Mouse (Mus musculus) G1E (cell line): ENCODE data around the gene Aldh1b1. TPM values are rescaled to one million over a fixed set of nuclear protein-coding genes. Genes with fewer than 3 reads are reported as not detected.

Experiments
- ATAC-seq: 2 replicates; pipeline ENCODE4 v1.8.0; 2016; ENCODE audit warnings: mild to moderate bottlenecking; ENCODE audit not compliant: insufficient number of reproducible peaks, poor library complexity, low FRiP score, severe bottlenecking; ENCODE audit errors: extremely low read depth
- DNase-seq: peaks from one replicate; pipeline ENCODE4 v3.0.0; 2012; ENCODE audit warnings: low spot score
- H3K27me3 ChIP-seq: 2 replicates; pipeline ENCODE4 v1.6.1; 2012; ENCODE audit warnings: mild to moderate bottlenecking, low read length, inconsistent platforms; ENCODE audit not compliant: insufficient read depth
- H3K36me3 ChIP-seq: replicated peaks from 2 replicates; pipeline ENCODE3; 2012; ENCODE audit warnings: mild to moderate bottlenecking, inconsistent platforms
- H3K4me1 ChIP-seq: 2 replicates; pipeline ENCODE4 v1.6.1; 2012; ENCODE audit warnings: low read depth, low read length, inconsistent platforms, mixed read lengths; ENCODE audit not compliant: insufficient read depth
- H3K4me3 ChIP-seq: 2 replicates; pipeline ENCODE4 v1.5.1; 2012; ENCODE audit warnings: low read depth, mild to moderate bottlenecking, inconsistent platforms, low read length, moderate library complexity, mixed read lengths
- H3K9me3 ChIP-seq: replicated peaks from 2 replicates; pipeline ENCODE4 v1.6.1; 2012; ENCODE audit warnings: inconsistent platforms
- CTCF ChIP-seq: IDR thresholded peaks from 2 replicates; pipeline ENCODE4 v1.5.1; 2012; ENCODE audit warnings: low read depth, low read length, inconsistent platforms, mixed read lengths
- GATA1 ChIP-seq: IDR thresholded peaks from 2 replicates; pipeline ENCODE4 v1.6.1; 2012; ENCODE audit warnings: borderline replicate concordance, low read length, inconsistent platforms, mixed read lengths
- GATA2 ChIP-seq: IDR thresholded peaks from 2 replicates; pipeline ENCODE4 v1.6.1; 2012; ENCODE audit warnings: low read depth, low read length, inconsistent platforms, borderline replicate concordance
- POLR2AphosphoS5 ChIP-seq: IDR thresholded peaks from 2 replicates; pipeline ENCODE4 v1.6.1; 2012; ENCODE audit warnings: low read depth, low read length, inconsistent platforms; ENCODE audit not compliant: insufficient replicate concordance
- TAL1 ChIP-seq: conservative IDR thresholded peaks from 2 replicates; pipeline ENCODE4 v1.6.1; 2012; ENCODE audit warnings: low read depth, low read length, inconsistent platforms, mixed read lengths
- polyA plus RNA-seq: library from polyadenylated mRNA; stranded (reverse); fragments of >175 nt; gene quantifications from 2 replicates; pipeline ENCODE4 v1.2.3, GENCODE M21; 2012
- total RNA-seq, 2 experiments: library from RNA; stranded (forward) in 1 of 2; stranded (reverse) in 1 of 2; fragments of 200-1000 nt in 1 of 2; fragments of >200 nt in 1 of 2; fragmentation: Nextera tagmentation in 1 of 2; gene quantifications; 2 replicates each; pipeline ENCODE4 v1.2.3; 2014 to 2017

Aldh1b1 gene
- total and polyA plus RNA-seq, 3 experiments, result 0.66 TPM; not detected in 2

DNA sequence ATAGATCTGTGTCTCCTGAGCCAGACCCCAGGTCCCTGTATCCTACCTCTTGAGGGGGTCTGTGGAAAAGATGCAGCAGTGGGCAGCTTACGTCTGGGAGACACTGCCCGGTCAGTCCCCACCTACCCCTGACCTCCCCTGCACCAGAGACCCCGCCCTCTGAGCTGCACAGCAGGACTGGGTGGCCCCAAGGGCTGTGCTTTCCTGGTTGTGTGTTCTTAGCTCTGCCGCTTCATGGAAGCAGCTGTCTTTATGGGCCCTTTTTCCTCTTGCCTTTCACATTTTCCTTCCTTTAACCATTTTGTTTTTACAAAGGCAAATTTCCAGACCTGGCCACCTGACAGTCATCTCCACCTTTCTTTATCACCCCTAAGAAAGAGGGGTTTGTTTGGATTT lies 28.2 kb upstream of the Aldh1b1 start:
- no peaks in the 10 kb centered on the region for H3K36me3 ChIP-seq
- H3K9me3 ChIP-seq, result no peaks in the 10 kb centered on the region
- no peak for DNase-seq
- H3K27me3 ChIP-seq, result peaks cover 29% of the 10 kb centered on the region
- no peak overlapping the region for H3K4me3 ChIP-seq
- H3K4me1 ChIP-seq, result no peaks in the 10 kb centered on the region
- ATAC-seq, result no peak
- TF ChIP-seq GATA1 (no peak), POLR2AphosphoS5 (no peak), TAL1 (no peak), GATA2 (no peak), CTCF (no peak)

DNA sequence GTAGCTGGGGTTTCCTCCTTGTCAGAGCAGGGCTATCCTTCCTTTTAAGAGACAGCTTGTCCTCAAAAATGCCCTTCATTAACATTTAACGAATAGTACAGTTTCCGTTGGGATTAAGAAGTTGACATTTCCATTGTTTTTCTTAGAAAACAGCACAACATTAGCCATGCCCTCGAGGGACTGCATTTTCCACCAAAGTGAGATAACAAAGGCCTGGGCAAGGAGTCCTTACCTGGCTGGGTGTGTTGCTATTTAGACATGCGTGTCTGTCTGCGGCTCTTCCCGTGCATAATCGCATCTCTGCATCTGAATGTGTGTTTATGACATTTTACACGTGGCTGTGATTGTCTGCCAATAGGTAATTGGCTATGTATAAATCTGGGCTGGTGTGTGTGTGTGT lies 27.6 kb upstream of the Aldh1b1 start:
- Histone ChIP-seq H3K4me1 (no peaks in the 10 kb centered on the region), H3K27me3 (peaks cover 29% of the 10 kb centered on the region), H3K4me3 (no peak overlapping the region), H3K36me3 (no peaks in the 10 kb centered on the region), H3K9me3 (no peaks in the 10 kb centered on the region)
- TF ChIP-seq GATA2, result no peak
- no peak for TF ChIP-seq CTCF
- no peak for TF ChIP-seq POLR2AphosphoS5
- no peak for TF ChIP-seq TAL1
- no peak for TF ChIP-seq GATA1
- ATAC-seq (no peak), DNase-seq (no peak)

DNA sequence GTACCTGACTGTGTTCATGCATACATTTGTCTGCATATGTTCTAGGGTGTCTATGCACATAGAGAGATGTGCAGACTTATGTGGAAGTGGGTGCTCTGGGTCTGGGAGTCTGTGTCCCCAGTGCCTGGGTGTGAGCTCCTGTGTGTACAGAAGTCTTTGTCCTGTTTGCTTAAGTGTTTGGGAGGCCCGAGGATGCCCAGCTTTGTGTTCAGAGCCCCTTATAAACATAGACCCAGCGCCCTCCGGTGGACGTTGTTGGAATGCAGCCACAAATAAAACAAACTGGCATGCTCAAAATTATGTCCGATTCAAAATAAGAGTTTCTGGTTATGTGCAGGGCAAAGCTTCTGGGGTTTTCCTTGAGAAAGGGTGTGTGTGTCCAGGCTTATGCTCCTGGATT lies 27.2 kb upstream of the Aldh1b1 start:
- ATAC-seq, result no peak
- DNase-seq, result no peak
- peaks cover 26% of the 10 kb centered on the region for H3K27me3 ChIP-seq

DNA sequence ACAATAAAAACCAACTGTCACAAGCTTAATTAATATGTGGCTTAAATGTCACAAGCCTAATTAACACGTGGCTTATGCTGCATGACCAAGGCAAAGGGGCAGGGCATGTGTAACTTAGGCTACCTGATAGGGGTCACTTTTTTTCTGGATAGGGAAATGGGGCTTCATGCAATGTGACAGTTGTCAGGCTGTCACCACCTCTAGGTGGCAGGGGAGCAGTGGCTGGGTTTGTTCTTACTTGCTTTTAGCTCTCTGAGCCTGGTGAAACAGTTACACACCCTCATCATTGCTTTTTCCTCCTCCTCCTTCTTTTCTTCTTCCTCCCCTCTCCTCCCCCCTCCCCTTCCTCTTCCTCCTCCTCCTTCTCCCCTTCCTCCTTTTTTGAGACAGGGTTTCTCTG lies 15.2 kb upstream of the Aldh1b1 start:
- Histone ChIP-seq H3K36me3 (no peaks in the 10 kb centered on the region), H3K9me3 (no peaks in the 10 kb centered on the region), H3K4me1 (0 out of 2 replicates have a peak, but pooled peaks cover 4% of the 10 kb centered on the region), H3K4me3 (no peak overlapping the region), H3K27me3 (peaks cover 10% of the 10 kb centered on the region)
- no peak for TF ChIP-seq CTCF
- TF ChIP-seq GATA2, result no peak
- no peak for TF ChIP-seq POLR2AphosphoS5
- TF ChIP-seq GATA1, result no peak
- no peak for TF ChIP-seq TAL1
- no peak for DNase-seq
- no peak for ATAC-seq

More for the DNA sequence above, 27.2 kb upstream of the Aldh1b1 start:
- H3K36me3 ChIP-seq, result no peaks in the 10 kb centered on the region
- TF ChIP-seq POLR2AphosphoS5 (no peak), TAL1 (no peak), GATA1 (no peak), GATA2 (no peak), CTCF (no peak)
- H3K9me3 ChIP-seq, result no peaks in the 10 kb centered on the region
- H3K4me1 ChIP-seq, result no peaks in the 10 kb centered on the region
- no peak overlapping the region for H3K4me3 ChIP-seq

GRCm38 (mm10) chr4:45785959-45786358 lies 12.9 kb upstream of the Aldh1b1 start:
- Histone ChIP-seq H3K4me3 (no peak overlapping the region), H3K27me3 (peaks cover 9% of the 10 kb centered on the region), H3K4me1 (0 out of 2 replicates have a peak, but pooled peaks cover 4% of the 10 kb centered on the region), H3K36me3 (no peaks in the 10 kb centered on the region), H3K9me3 (no peaks in the 10 kb centered on the region)
- ATAC-seq (no peak), DNase-seq (no peak)
- TF ChIP-seq CTCF, result no peak
- TF ChIP-seq GATA2, result no peak
- no peak for TF ChIP-seq POLR2AphosphoS5
- TF ChIP-seq TAL1, result no peak
- no peak for TF ChIP-seq GATA1

- TF ChIP-seq GATA2 (no peak), CTCF (no peak), GATA1 (no peak), TAL1 (no peak), POLR2AphosphoS5 (no peak)
- ATAC-seq, result no peak
- 0 out of 2 replicates have a peak, but pooled peaks cover 4% of the 10 kb centered on the region for H3K4me1 ChIP-seq
- no peak overlapping the region for H3K4me3 ChIP-seq
- no peaks in the 10 kb centered on the region for H3K36me3 ChIP-seq
- H3K9me3 ChIP-seq, result no peaks in the 10 kb centered on the region
- DNase-seq, result no peak
- peaks cover 9% of the 10 kb centered on the region for H3K27me3 ChIP-seq
Observed at GRCm38 (mm10) chr4:45786674-45787073, 12.1 kb upstream of the Aldh1b1 start.

DNA sequence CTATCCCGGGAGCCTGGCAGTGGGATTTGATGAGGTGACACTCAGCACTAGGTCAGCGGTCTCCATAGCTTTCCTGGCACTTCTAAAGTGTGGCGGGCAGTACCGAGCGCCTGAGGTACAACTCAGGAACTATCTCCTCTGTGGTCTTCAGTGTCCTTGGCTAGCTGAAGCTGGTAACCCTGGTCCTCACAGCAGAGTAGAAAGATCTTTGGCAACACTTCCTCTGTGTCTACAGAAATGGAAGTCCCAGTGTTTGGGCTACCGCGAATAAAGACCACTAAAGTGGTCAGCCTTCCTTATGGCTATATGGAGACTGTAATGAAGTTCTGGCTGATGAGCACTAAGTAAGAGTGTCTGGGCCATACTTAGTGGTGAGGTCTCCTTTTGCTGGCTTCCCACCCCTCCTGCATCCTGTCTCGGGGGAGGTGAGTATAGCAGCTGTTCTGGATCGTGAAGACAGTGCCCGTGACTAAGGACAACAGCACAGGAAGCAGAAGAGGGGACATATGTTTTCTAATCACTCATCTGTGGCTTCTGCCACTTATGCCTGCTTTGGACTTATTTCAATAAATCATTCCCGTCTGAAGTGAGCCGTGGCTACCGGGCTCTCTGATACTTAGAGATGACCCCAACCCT lies 10.3 kb upstream of the Aldh1b1 start:
- no peak for ATAC-seq
- peaks cover 12% of the 10 kb centered on the region for H3K27me3 ChIP-seq

More for the DNA sequence above, 10.3 kb upstream of the Aldh1b1 start:
- Histone ChIP-seq H3K36me3 (no peaks in the 10 kb centered on the region), H3K9me3 (no peaks in the 10 kb centered on the region), H3K4me1 (0 out of 2 replicates have a peak, but pooled peaks cover 4% of the 10 kb centered on the region), H3K4me3 (no peak overlapping the region)
- DNase-seq, result no peak
- TF ChIP-seq TAL1, result no peak
- no peak for TF ChIP-seq GATA1
- no peak for TF ChIP-seq CTCF
- no peak for TF ChIP-seq POLR2AphosphoS5
- no peak for TF ChIP-seq GATA2
